Comparison of ENCODE assay signal across 9 mouse cellular contexts in the genomic region with DNA sequence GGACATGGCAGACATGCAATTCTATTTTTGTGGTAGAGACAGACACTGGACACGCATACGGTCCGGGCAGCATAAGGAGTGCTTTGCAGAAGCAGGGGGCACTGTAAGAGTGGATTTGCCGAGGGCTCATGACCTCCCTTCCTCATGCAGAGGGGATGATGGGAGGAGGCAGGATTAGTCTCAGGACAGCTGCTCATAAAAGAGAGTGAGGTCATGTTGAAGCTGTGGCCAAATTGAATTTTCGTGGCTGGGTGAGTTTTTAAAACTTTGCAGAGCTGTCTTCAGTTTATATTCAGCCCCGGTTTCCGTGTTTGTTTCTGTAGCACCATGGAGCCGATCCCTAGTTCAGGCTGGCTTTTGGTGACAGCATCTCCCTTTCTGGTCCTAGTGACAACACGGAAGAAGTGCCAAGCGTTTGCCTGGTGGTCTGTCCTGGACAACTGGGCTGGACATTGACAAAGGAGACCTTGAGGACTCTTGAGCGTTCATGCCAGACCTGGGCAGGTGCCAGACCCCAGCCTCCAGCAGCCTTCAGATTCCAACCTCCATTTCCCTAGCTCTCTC. TPM values are rescaled to one million over a fixed set of nuclear protein-coding genes. Genes with fewer than 3 reads are reported as not detected.
A peak's percentile ranks its signal among the peaks of the same experiment; 100 is the strongest.
DNase-seq lines count a peak whose midpoint lies in the region; ATAC-seq and TF ChIP-seq lines count a peak whose summit lies in the region.
"Had no signal": no experiment of that assay in that cellular context is flagged by ENCODE, and none has a peak within 500 bp of the region (broad histone marks: within the 10 kb centered on the region; RNA-seq: fewer than 3 reads in every experiment).

No protein-coding gene starts in this region.

- TF ChIP-seq CTCF in lung, adult 2 months (IDR thresholded peaks at IDR 0.05; ENCODE audit: insufficient read depth, low read length): no peak
- no peak for TF ChIP-seq CTCF in small intestine, adult 2 months (IDR thresholded peaks at IDR 0.05; ENCODE audit: extremely low read depth, insufficient read length, insufficient replicate concordance, low read depth, low read length)

- H3K27ac ChIP-seq in kidney, embryonic 15.5 days: peak overlapping the region; percentile 81
- H3K27ac ChIP-seq in small intestine, adult 2 months (ENCODE audit: insufficient read depth, low read depth, low read length): peak overlapping the region; percentile 62; the same call in 1 of the 2 replicates

- WGBS in kidney, embryonic 15.5 days: 31% methylated on average over 11 of the region's 11 CpGs
- 28% methylated on average over 11 of the region's 11 CpGs for WGBS in lung, adult 2 months
- WGBS in small intestine, adult 2 months: 71% methylated on average over 11 of the region's 11 CpGs

- H3K27me3 ChIP-seq in kidney, embryonic 15.5 days: no peaks in the 10 kb centered on the region
- H3K27me3 ChIP-seq in small intestine, adult 2 months (ENCODE audit: control insufficient read depth, insufficient read depth, low read length): no peaks in the 10 kb centered on the region

- no peak for TF ChIP-seq POLR2A in lung, adult 2 months (IDR thresholded peaks at IDR 0.05; ENCODE audit: borderline replicate concordance, extremely low read depth, low read depth, low read length)
- TF ChIP-seq POLR2A in small intestine, adult 2 months (IDR thresholded peaks at IDR 0.05; ENCODE audit: low read depth, low read length): no peak

- H3K4me2 ChIP-seq in kidney, embryonic 15.5 days: peak overlapping the region; percentile 10

- H3K4me3 ChIP-seq in kidney, embryonic 15.5 days (replicated peaks): no peak overlapping the region
- no peak overlapping the region for H3K4me3 ChIP-seq in lung, adult 2 months (replicated peaks; ENCODE audit: extremely low read depth, low read depth, low read length)
- H3K4me3 ChIP-seq in small intestine, adult 2 months (ENCODE audit: low read depth, low read length): no peak overlapping the region

- H3K9me3 ChIP-seq in kidney, embryonic 15.5 days (replicated peaks): no peaks in the 10 kb centered on the region
- H3K9me3 ChIP-seq: G1E had no signal

- no peak overlapping the region for H3K9ac ChIP-seq in kidney, embryonic 15.5 days

- H3K36me3 ChIP-seq in kidney, embryonic 15.5 days: no peaks in the 10 kb centered on the region
- H3K36me3 ChIP-seq in small intestine, adult 2 months (ENCODE audit: control insufficient read depth, insufficient read depth, low read length): no peaks in the 10 kb centered on the region
- H3K36me3 ChIP-seq: G1E had no signal

- H3K4me1 ChIP-seq in kidney, embryonic 15.5 days: peaks cover 36% of the 10 kb centered on the region
- peaks cover 14% of the 10 kb centered on the region for H3K4me1 ChIP-seq in lung, adult 2 months (ENCODE audit: control insufficient read depth, insufficient read depth, low read length)
- H3K4me1 ChIP-seq in small intestine, adult 2 months (ENCODE audit: control insufficient read depth, insufficient read depth, insufficient read length, low read length): peaks cover 9% of the 10 kb centered on the region; the same call in 1 of the 2 replicates

- peak; percentile 58 to 59 for DNase-seq in lung, adult 18-20 months
- no peak for DNase-seq in lung, postnatal 25 days (ENCODE audit: low spot score)
- peak; percentile 68 for DNase-seq in cerebellum, postnatal 14 days
- peak; percentile 80 for DNase-seq in heart, adult 9 months (ENCODE audit: low spot score in 2 of 2)
- peak; percentile 54 for DNase-seq in lung, adult 2 months
- DNase-seq in thymus, postnatal 10 days (ENCODE audit: low spot score in 2 of 2): no peak

- ATAC-seq in kidney, embryonic 15.5 days (replicated peaks; ENCODE audit: low FRiP score): peak; percentile 62; the same call in 1 of the 2 replicates

RNA-seq across cellular contexts. Expression of a gene that starts 46.8 kb away (rescaled TPM):
- not detected in 2 replicates for polyA plus RNA-seq in kidney, embryonic 15.5 days (2015; fragmentation: Nextera tagmentation; extraction: Ambion mirVana)
- polyA plus RNA-seq in lung, adult 2 months (2012; rRNA removed): 0.18 and 0.73 TPM in 2 replicates
- not detected in 2 replicates for polyA plus RNA-seq in small intestine, adult 2 months (2012; rRNA removed)
- polyA plus RNA-seq: G1E had no signal

Comparison
In these comparisons a context has a peak if more than half of its experiments do, and no peak if none do; other contexts are left out.
1. DNase-seq: peak in lung, adult 18-20 months (2 of 2), cerebellum, postnatal 14 days (2 of 2), heart, adult 9 months (2 of 2) and lung, adult 2 months (single experiment); none in lung, postnatal 25 days (single experiment) and thymus, postnatal 10 days (0 of 2).